Mouse (Mus musculus) layer of hippocampus, postnatal 10 days (tissue): ENCODE results near the gene Etv6. TPM values are rescaled to one million over a fixed set of nuclear protein-coding genes. Genes with fewer than 3 reads are reported as not detected.

Source experiments
- DNase-seq, 2 experiments: peaks; one replicate each; pipeline ENCODE4 v3.0.0; 2021; ENCODE audit warnings: low spot score in 2 of 2
- total RNA-seq, 2 experiments: library from RNA; stranded (reverse); gene quantifications; 2 replicates each; pipeline ENCODE4 v1.2.3; 2021

Gene Etv6
- total RNA-seq, 2 experiments from 2014 or later = 12.0 to 13.8 TPM

DNA sequence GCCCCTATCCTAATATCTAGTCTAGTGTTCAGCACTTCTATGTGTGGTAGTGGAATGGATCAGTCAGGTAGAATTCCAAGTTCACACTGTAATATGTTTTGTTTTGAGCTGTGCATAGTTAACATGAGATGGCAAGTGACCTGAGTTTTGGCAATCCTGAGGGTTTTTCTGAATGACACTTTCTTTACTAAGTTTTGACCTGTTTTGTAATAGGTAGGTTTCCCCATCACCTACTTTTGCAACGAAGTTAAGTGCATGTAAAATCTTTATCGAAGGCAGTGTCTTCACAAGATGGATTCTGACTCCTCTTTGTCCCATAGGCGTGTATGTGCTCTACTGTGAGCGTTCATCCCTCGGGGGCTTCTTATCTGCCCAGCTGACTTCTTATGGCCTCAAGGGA, 74.7 kb downstream of the Etv6 start:
- DNase-seq = no peak

GRCm38 (mm10) chr6:134111599-134111998, 76.1 kb downstream of the Etv6 start:
- DNase-seq = no peak

- no peak for DNase-seq
Measured at GRCm38 (mm10) chr6:134112753-134113152, 77.3 kb downstream of the Etv6 start.

- DNase-seq = no peak
Measured at GRCm38 (mm10) chr6:134113168-134113567, 77.7 kb downstream of the Etv6 start.

GRCm38 (mm10) chr6:134115219-134115968, 79.9 kb downstream of the Etv6 start:
- no peak for DNase-seq

DNA sequence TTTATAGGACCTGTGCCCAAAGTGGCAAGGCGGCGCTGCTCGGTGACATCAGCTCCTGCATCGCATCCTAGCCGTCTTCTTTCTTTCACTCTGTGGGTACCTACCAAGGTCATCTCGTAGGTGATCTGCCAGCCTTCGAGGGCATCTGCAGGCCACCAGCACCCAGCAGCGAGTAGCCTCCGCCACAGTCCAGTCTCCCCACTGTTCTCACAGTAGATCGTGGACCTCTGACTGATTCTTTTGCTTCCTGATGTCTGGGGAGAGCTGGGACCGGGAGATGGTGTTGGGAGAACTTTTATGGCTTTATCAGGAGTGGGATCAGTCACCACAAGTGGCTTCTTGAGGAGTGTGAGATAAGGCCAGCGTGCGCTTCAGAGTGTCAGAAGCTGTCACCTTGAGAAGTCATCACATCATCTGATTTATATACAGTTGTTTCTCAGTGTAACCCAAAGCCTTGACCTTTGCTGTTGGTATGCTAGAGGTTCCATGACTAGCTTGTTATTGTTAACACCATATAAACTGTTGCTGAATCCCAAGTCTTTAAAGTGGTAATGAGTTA, 82.0 kb downstream of the Etv6 start:
- no peak for DNase-seq

GRCm38 (mm10) chr6:134118506-134118905, 83.0 kb downstream of the Etv6 start:
- no peak for DNase-seq

DNA sequence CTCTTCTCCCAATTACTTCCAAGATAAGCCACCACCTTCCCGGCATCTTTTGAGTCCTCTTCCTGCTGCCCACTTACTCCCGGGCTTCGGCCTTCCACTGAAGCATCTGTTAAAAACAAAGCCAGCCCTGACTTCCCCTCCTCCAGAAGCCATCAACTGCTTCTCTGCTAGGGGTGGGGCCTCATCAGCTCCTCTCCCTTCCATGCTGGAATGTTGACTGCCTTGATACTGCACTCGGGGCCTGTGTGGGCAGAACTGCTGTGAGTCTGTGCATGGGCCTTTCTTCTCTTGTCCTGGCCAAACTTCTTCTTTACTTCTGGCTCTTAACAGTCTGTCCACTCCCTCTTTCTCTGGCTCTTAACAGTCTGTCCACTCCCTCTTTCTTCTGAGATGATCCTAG, 83.6 kb downstream of the Etv6 start:
- no peak for DNase-seq

- DNase-seq = no peak
Measured at GRCm38 (mm10) chr6:134120227-134120626, 84.7 kb downstream of the Etv6 start.

DNA sequence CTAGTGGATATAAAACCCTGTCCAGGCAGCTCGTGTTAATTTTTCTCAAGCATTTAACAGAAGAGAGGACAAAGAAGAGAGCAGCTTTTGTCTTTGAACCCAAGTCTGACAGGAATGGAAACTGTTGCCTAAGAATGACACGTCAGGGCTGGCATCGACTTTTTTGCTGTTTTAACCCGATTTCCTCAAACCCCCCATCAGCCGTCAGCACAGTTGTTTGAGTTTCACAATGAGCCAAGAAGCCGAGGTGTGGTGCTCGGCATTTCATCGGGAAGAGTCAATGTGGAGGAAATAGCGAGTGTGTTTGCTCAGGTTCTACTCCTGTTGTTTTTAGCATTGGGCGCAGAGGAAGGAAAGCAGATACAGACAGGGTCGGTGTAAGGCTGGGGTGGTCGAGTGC, 85.2 kb downstream of the Etv6 start:
- DNase-seq = no peak

DNA sequence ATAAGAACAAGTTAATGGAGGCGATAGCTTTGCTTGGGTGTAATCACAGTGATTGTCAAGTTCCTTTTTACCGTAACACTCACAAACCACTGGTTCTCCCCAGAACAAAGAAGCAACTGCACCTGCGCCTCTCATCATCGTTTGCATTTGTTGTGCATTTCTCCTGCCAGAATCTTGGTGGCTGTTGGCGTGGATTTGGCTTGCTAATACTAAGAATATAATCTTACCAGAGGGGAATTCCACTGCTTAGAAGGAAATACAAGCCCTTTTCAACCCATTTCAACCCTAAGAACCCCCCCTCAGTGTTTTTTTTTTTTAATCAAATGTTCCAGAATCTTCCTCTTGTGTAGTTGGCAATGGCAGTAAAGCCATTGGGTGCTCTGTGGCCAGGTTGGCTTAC, 87.4 kb downstream of the Etv6 start:
- DNase-seq = no peak

- DNase-seq = no peak
Measured at GRCm38 (mm10) chr6:134123474-134123873, 88.0 kb downstream of the Etv6 start.

DNA sequence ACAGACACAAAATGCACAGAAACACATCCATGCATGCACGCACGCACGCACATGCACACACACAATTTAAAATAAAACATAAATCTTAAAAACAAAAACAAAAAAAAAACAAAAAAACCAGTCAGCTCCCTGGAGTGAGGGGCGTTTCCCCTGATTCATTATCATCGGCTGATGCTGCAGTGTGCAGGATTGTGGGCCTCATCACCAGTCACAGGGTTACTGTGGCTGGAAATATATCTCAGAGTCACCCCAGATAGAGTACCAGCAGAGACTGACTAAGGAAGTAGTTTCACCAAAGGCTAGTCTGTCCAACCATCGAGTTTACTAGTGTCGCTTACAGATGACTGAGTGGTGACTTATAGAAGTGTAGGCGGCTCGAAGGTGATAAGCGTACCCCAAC, 88.8 kb downstream of the Etv6 start:
- no peak for DNase-seq

DNA sequence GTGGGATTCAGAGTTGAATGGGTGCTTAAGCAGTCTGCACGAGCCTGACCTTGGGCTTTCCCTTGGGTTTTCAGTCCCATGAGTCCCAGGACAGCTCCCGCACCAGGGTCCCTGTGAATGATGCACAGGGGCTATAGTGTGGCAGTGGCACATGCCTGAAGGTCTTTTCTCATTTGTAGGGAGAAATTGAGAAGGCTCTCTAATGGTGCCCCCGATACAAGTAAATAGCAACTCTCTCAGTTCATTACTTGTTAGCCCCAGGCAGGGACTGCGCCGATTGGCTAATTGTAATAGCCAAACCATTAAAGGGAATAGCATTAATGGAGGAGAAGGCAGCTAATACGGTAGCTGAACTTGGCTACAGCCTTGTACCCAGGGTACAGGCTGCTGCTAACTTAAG, 92.5 kb downstream of the Etv6 start:
- no peak for DNase-seq

- no peak for DNase-seq
Measured at GRCm38 (mm10) chr6:134128594-134128993, 93.1 kb downstream of the Etv6 start.

DNA sequence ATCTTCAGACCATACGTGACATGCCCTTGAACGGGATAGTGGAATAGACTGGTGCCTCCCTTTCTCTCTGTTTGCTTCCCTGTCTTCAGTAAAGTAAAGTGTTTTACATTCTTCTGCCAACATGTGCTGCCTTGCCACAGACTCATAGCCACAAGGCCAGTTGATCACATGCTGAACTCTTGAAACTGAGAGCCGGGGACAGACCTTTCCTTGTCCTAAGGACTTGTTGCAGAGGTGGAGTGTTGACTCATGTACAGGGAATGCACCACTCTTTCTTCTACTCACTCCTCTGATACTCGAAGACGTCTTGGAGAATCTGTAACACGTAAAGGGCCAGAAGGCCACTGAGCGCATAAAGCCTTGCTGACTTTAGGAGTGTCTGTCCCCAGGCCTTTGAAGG, 94.3 kb downstream of the Etv6 start:
- no peak for DNase-seq

DNA sequence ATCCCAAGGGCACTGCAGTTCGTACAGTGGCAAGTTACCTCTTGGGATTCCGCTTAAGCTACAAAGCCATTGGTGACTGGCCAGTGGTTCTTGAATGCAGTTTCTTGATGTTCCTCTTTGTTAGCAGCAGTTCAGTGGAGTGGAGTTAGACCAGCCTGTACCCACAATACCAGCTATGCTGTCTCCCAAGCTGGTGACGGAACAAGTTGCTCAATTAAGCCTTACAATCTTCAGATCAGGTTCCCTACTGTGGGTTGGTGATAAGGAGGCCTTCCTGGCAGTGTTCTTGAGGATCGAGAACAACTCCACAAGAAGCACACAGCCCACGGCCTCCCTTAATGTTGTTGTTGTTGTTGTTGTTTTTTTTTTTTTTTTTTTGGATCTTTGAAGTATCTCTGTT, 95.3 kb downstream of the Etv6 start:
- DNase-seq = no peak

- no peak for DNase-seq
Measured at GRCm38 (mm10) chr6:134131601-134132000, 96.1 kb downstream of the Etv6 start.

DNA sequence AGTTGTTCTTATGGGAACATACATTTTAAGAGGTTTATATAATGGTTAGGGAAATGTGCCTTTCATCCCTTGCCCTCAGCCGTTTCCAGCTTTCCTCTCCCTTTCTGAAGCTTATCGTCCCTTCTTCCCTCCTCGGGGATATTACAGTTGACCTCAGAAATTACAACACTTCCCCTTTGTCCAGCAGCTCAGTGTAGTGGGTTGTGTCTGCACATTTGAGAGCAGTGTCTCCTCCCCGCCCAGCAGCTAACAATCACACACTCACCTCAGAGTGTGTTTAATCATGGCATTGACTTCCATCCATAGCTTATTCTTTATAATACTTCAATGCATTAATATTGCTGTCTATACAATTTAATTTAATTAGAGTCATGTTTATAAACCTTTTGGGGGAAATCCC, 98.3 kb downstream of the Etv6 start:
- no peak for DNase-seq

DNA sequence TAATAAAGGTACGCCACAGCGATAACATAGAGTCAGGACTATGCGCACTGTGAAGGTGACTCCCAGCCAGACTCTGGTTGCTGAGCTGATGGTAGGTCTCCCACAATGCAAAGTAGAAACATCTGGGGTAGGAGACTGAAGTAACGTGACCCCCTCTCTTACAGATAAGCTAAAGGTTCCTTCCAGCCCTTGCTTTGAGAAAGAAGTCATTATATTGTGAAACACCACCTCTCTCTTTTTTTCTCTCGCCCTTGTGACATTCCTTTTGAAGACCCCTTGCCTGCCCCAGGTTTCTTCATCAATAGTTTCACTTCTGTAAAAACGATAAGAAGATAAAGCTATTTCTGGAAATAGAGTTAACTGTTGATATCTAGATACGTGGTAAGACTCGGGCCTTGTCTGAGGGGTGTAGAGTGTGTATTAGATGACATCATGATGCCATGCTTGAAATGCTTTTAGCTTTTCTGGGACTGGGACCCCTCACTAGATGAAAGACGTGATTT, 99.4 kb downstream of the Etv6 start:
- no peak for DNase-seq

DNA sequence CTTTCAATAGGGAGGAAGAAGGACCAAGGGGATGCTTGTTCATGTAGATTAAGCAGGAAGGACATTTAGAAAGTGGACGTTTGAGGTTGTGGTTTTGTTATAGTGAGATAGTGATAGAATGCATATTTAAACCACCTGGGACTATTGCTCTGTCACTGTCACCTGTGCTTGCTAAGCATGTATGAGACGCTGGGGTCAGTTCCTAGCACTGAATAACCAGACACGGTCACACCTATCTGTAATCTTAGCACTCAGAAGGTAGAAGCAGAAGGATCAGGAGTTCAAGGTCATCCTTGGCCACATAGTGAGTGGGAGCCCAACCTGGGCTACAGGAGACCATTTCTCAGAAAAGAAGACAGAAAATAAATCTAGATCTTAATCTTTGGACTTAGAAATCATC, 100.8 kb downstream of the Etv6 start:
- DNase-seq = no peak

DNA sequence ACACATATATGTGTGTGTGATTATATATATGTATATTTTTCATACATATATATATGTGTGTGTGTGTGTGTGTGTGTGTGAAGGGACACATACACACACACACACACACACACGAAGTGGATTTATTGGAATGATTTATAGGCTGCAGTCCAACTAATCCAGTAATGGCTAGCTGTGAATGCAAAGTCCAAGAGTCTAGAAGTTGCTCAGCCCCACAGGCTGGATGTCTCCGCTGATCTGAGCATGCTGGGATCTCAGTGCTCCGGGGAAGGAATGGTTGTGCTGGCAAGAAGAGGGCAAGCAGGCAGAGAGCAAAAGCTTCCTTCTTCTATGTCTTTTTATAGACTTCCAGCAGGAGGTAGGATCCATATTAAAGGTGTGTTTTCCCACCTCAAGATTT, 103.9 kb downstream of the Etv6 start:
- DNase-seq = no peak
